Mouse (Mus musculus) neural tube, embryonic 11.5 days (tissue): ENCODE results near the gene Gria3. TPM values are rescaled to one million over a fixed set of nuclear protein-coding genes. Genes with fewer than 3 reads are reported as not detected.

Experiments
- microRNA-seq: library from miRNA; unstranded; fragments of <30 nt; microRNA quantifications from one replicate; pipeline ENCODE4, GENCODE M21; 2016
- polyA plus RNA-seq: library from polyadenylated mRNA; unstranded; fragments of >200 nt; fragmentation: Nextera tagmentation; extraction: Ambion mirVana; gene quantifications from 2 replicates; pipeline ENCODE4 v1.2.1, GENCODE M21; 2014

Gene Gria3
- polyA plus RNA-seq, 1 experiment from 2014 or later: 2.9 TPM

Small RNA genes lying within 50 kb of the gene (microRNA-seq; reads per million reads assigned to microRNA genes)
- not detected for gene Gm22413
